Mouse (Mus musculus) granulocyte monocyte progenitor cell, adult 5-6 weeks (primary cell): ENCODE measurements at regions not wholly inside any gene's neighbourhood (a gene's known extent, or its start where the extent isn't known, plus 50 kb on each side); places are given as distances from the start of the nearest gene placed in this dataset.

Experiments used
- ATAC-seq: replicated peaks from 2 replicates; pipeline ENCODE4 v1.8.0; 2016; ENCODE audit warnings: mild to moderate bottlenecking, moderate TSS enrichment, inconsistent platforms; ENCODE audit not compliant: poor library complexity, severe bottlenecking

DNA sequence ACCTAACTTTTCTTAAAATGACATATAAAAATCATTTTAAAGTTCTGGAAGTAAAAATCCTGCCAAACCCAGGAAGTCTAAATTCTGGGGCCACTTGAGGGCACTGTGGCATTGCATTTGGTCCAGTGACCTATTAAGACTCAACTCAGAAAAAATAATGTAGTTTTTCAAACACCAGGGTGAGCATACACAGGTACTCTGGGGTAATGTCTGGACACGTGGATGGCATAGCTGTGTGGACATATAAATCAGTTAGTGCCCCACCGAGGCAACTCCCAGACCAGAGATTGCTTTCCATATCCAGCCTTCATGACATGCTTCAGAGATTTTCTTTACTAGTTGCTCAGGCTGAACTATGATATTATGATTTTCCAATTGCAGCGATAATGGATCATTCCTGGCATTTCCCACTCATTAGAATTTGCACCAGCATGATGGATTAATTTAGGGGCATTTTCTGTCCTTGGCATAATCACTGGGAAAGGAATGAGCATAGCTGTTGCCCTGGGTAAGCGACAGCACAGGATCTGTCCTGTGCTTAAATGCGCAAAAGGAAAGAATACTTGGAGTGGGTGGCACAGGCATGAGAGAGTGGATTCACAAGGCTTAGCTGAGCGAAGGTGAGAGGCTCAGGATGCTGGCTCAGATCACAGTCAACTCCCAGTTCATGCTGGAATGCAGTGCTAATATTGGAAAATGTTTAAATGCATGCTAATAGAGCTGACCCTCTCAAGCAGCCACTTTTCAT is 1526.6 kb upstream of the Cdh8 start:
- ATAC-seq, result no peak

DNA sequence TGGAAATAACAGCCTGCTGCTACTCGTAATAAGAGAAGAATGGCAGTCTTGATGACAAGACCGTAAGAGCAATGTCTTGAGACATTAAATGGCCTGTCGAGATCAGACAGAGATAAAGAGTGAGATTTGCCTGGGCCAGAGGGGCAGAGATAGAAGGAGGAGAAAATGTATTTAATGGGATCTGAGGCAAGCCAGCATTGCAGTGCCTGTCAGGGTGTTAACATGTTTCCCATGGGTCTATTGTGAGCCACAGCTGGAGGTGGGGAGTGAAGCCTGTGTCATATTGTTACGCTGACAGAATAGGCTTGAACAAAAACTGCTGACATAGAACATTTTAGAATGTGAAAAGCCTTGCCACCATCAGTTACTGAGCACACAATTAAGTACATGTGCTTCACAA is 1523.3 kb upstream of the Cdh8 start:
- ATAC-seq, result no peak

DNA sequence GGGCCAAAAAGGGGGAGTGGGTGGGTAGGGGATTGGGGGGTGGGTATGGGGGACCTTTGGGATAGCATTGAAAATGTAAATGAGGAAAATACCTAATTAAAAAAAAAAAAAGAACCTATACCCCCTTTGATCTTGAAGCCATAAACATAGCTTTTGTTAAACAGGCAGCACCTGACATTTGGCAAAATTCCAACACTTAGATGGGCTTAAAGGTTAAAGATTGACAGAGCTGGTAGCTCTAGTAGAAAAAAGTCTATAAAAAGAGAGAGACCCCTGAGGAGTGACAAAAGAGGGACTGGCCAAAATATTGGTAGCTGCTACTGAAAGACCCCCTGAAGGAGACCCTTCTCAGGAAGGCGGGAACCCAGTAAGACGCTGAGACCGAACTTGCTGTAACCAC is 1474.0 kb upstream of the Cdh8 start:
- ATAC-seq, result no peak

DNA sequence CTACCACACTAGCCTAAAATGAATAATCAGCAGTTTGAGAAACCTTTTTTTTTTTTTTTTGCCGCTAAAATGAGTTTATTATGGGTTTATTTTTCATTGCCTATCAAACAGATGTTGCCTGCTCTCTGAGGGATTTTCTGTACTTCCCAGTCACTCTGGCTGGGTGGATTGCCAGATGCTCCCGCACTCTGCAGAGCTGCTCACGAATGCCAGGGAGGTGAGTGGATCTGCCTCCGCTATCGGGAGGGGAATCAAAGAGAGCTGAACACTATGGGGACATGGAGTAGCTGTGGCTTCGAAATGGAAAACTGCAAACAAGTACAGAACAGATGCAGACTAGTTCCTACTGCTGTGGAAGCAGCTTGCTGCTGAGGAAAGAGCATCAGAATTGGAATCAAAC is 1449.4 kb upstream of the Cdh8 start:
- ATAC-seq, result no peak

DNA sequence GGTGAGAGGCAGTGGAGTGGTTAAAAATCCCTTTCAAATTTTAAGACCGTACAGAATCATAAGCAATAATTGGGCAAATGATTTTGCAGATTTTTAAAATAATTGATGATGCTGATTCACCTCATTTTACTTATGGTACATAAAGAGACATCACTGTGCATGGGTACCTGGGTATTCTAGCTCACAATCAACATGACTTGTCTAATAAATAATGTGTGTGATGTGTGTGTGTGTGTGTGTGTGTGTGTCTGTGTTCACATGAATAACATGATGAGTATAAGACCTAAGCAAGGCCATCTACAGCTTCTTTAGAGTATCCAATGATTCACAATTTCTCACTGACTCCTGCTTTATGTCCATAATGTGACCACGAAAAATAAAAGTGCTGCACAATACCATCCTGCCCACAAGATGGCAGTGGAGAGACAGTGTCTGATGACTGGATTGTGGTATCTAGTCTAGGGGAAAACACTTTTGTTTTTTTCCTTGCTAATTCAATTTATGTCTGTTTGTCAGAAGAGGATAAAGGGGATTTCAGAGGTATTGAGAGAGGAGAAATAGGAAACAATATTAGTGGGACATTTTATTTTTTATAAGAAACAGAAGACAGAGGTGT is 1434.7 kb upstream of the Cdh8 start:
- ATAC-seq, result peak; percentile 52; the same call in 1 of the 2 replicates
